Mouse (Mus musculus): ENCODE data around the gene Kcnj10. TPM values are rescaled to one million over a fixed set of nuclear protein-coding genes. Genes with fewer than 3 reads are reported as not detected.
A peak's percentile ranks its signal among the peaks of the same experiment; 100 is the strongest.

The Kcnj10 gene
- polyA plus RNA-seq, 1 experiment from 2014 or later, result 1.6 TPM

- ATAC-seq, result no peak
- no peak overlapping the region for H3K4me3 ChIP-seq (ENCODE audit: low read depth, low read length)
- peaks cover 26% of the 10 kb centered on the region for H3K4me1 ChIP-seq (ENCODE audit: control insufficient read depth, insufficient read depth, low read length)
- no peak for DNase-seq (ENCODE audit: low spot score)
- no peaks in the 10 kb centered on the region for H3K9me3 ChIP-seq (replicated peaks; ENCODE audit: control insufficient read depth, low read length)
- H3K36me3 ChIP-seq (ENCODE audit: control insufficient read depth, insufficient read depth, low read length), result no peaks in the 10 kb centered on the region
- H3K4me2 ChIP-seq (ENCODE audit: low read length), result no peak overlapping the region
- no peak overlapping the region for H3K9ac ChIP-seq (ENCODE audit: low read length)
- peak overlapping the region; percentile 48; the same call in 1 of the 2 replicates for H3K27ac ChIP-seq (ENCODE audit: low read depth, low read length)
- no peaks in the 10 kb centered on the region for H3K27me3 ChIP-seq (replicated peaks; ENCODE audit: control insufficient read depth, insufficient read depth, low read length)
- WGBS, result 100% methylated on average over 1 of the region's 1 CpGs
Measured at GRCm38 (mm10) chr1:172308409-172308808, 32.6 kb upstream of the Kcnj10 start.

DNA sequence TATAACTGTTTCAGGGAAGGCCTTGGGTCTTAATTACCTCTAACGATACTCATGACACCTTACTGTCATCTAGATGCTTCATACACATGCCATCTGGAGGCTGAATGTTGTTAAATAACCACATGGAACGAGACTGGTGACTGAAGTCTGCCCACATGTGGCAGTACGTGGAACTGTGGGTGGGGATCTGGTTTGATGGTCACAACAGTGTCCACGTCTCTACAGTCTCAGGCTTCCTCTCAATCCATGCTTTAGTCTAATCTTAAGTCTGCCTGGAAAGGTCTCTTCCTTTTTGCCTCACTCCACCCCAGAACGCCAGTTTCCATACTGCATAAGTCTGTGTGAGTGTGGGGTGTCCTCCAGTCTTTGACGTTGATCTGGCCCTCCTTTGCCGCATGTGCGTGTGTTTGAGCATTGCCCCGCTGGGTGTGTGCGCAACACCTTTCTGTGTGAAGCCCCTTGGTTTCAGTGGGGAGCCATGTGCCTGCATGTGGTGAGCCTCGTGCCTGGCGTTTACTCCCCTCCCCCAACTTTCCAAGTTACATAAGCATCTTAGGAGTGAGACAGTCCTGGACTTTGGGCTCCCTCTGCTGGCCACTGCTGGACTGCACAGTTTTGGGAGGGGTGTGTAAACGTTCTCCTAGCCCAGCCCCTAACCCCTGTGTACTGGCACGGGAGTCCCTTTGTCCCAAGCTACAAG is 31.2 kb upstream of the Kcnj10 start:
- peak overlapping the region; percentile 88 for H3K27ac ChIP-seq (ENCODE audit: low read depth, low read length)
- DNase-seq (ENCODE audit: low spot score), result peak; percentile 98
- ATAC-seq, result peak; percentile 72
- H3K27me3 ChIP-seq (replicated peaks; ENCODE audit: control insufficient read depth, insufficient read depth, low read length), result no peaks in the 10 kb centered on the region
- no peaks in the 10 kb centered on the region for H3K36me3 ChIP-seq (ENCODE audit: control insufficient read depth, insufficient read depth, low read length)
- H3K9ac ChIP-seq (ENCODE audit: low read length), result peak overlapping the region; percentile 50
- H3K9me3 ChIP-seq (replicated peaks; ENCODE audit: control insufficient read depth, low read length), result no peaks in the 10 kb centered on the region
- H3K4me1 ChIP-seq (ENCODE audit: control insufficient read depth, insufficient read depth, low read length), result peaks cover 40% of the 10 kb centered on the region
- peak overlapping the region; percentile 58 for H3K4me2 ChIP-seq (ENCODE audit: low read length)
- H3K4me3 ChIP-seq (ENCODE audit: low read depth, low read length), result 0 out of 2 replicates have a peak overlapping the region, but pooled peaks have one; percentile 17
- WGBS, result 1% methylated on average over 14 of the region's 14 CpGs

GRCm38 (mm10) chr1:172311248-172311906 is 29.6 kb upstream of the Kcnj10 start:
- peak overlapping the region; percentile 68 for H3K4me2 ChIP-seq (ENCODE audit: low read length)
- peaks cover 46% of the 10 kb centered on the region for H3K4me1 ChIP-seq (ENCODE audit: control insufficient read depth, insufficient read depth, low read length)
- peak; percentile 71 for DNase-seq (ENCODE audit: low spot score)
- ATAC-seq, result no peak
- 11% methylated on average over 23 of the region's 23 CpGs for WGBS
- no peaks in the 10 kb centered on the region for H3K27me3 ChIP-seq (replicated peaks; ENCODE audit: control insufficient read depth, insufficient read depth, low read length)
- no peaks in the 10 kb centered on the region for H3K9me3 ChIP-seq (replicated peaks; ENCODE audit: control insufficient read depth, low read length)
- H3K4me3 ChIP-seq (ENCODE audit: low read depth, low read length), result peak overlapping the region; percentile 70
- peak overlapping the region; percentile 76 for H3K9ac ChIP-seq (ENCODE audit: low read length)
- H3K27ac ChIP-seq (ENCODE audit: low read depth, low read length), result peak overlapping the region; percentile 75
- peaks cover 5% of the 10 kb centered on the region for H3K36me3 ChIP-seq (ENCODE audit: control insufficient read depth, insufficient read depth, low read length)

DNA sequence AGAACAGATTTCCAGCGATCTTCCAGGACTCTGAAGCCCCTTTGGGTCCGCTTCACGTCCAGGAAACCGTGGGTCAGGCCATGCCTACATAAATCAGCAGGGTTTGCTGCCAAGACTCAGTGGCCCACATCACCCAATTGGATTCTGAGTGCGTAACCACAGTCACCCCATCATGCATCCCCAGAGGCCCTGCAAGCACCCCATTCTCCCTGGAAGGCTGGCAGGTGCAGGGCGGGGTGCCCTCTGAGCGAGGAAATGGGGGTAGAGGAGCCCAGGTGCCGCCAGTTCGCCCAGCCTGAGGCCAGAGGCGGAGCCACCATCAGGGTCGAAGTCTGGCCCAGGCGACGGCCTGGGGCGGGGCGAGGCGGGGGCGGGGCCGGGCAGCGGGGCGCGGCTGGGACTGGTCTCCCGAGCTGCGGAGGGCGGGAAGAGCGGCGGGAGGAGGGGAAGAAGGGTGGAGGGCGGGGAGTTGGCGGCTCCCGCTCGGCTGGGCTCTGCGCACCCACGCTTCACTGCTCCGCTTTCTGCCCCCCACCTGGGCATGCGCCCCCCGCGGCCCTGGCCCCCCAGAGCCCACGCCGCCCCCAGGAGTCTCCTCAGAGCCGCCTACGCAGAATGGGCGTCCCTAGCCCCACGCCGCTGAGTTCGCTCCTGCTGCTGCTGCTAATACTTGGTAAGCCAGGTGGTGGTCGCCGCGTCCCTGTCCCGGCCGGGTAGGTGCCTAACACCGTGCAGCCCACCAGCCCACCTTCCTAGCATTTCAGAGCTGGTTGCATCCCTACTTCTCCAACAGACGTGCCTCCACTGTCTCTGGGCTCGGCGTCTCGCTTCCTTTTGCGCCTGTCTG is 28.9 kb upstream of the Kcnj10 start:
- peak overlapping the region; percentile 68 for H3K4me2 ChIP-seq (ENCODE audit: low read length)
- H3K27ac ChIP-seq (ENCODE audit: low read depth, low read length), result peak overlapping the region; percentile 75
- no peaks in the 10 kb centered on the region for H3K27me3 ChIP-seq (replicated peaks; ENCODE audit: control insufficient read depth, insufficient read depth, low read length)
- peak overlapping the region; percentile 76 for H3K9ac ChIP-seq (ENCODE audit: low read length)
- H3K4me1 ChIP-seq (ENCODE audit: control insufficient read depth, insufficient read depth, low read length), result peaks cover 43% of the 10 kb centered on the region
- H3K9me3 ChIP-seq (replicated peaks; ENCODE audit: control insufficient read depth, low read length), result no peaks in the 10 kb centered on the region
- ATAC-seq, result peak; percentile 69
- under 1% methylated on average over 31 of the region's 55 CpGs for WGBS
- H3K36me3 ChIP-seq (ENCODE audit: control insufficient read depth, insufficient read depth, low read length), result peaks cover 12% of the 10 kb centered on the region
- DNase-seq (ENCODE audit: low spot score), result peak; percentile 87
- H3K4me3 ChIP-seq (ENCODE audit: low read depth, low read length), result peak overlapping the region; percentile 70

- H3K9me3 ChIP-seq (replicated peaks; ENCODE audit: control insufficient read depth, low read length), result no peaks in the 10 kb centered on the region
- peaks cover 20% of the 10 kb centered on the region for H3K36me3 ChIP-seq (ENCODE audit: control insufficient read depth, insufficient read depth, low read length)
- H3K27ac ChIP-seq (ENCODE audit: low read depth, low read length), result peak overlapping the region; percentile 92; the same call in 1 of the 2 replicates
- peaks cover 45% of the 10 kb centered on the region for H3K4me1 ChIP-seq (ENCODE audit: control insufficient read depth, insufficient read depth, low read length)
- peak overlapping the region; percentile 68 for H3K4me2 ChIP-seq (ENCODE audit: low read length)
- peak overlapping the region; percentile 76 for H3K9ac ChIP-seq (ENCODE audit: low read length)
- ATAC-seq, result no peak
- no peaks in the 10 kb centered on the region for H3K27me3 ChIP-seq (replicated peaks; ENCODE audit: control insufficient read depth, insufficient read depth, low read length)
- DNase-seq (ENCODE audit: low spot score), result no peak
- H3K4me3 ChIP-seq (ENCODE audit: low read depth, low read length), result peak overlapping the region; percentile 70
- 6% methylated on average over 16 of the region's 16 CpGs for WGBS
Measured at GRCm38 (mm10) chr1:172312768-172313561, 28.0 kb upstream of the Kcnj10 start.

DNA sequence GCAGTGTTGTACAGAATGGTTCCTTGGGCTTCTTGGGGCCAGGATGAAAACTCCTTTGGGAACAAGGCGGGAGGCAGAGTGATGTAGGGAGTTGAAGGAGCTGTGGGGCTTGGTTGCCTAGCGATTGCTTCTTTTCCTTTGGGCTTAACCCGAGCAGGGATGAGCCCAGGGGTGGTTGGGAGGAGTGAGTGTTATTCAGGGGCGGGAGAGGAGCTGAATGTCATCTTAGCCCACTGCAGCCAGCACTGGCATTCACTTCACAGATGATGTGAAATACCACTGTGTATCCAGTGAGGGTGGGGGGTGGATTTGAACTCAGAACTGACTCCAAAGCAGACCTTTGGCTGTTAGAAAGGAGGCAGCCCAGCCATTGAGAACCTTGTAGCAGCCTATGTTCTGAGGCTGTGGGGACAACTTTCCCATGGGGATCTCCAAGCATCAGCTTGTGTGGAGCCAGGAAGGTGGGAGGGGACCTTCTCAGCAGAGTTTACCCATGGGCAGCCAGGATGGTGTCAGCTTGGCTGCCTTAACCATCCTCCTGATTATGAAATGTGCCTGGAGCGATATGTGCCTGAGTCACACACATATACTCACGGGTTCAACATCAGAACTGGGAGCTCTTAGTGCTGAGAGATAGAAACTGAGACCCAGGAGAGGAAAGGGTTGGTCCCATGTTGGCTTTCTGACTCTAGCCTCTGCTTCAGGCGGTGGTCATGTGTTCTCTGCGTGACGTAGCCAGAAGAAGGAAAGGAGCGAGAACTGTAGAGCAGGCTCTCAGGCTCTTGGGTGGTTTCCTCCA is 27.2 kb upstream of the Kcnj10 start:
- ATAC-seq, result no peak
- H3K4me3 ChIP-seq (ENCODE audit: low read depth, low read length), result peak overlapping the region; percentile 70
- peaks cover 28% of the 10 kb centered on the region for H3K36me3 ChIP-seq (ENCODE audit: control insufficient read depth, insufficient read depth, low read length)
- H3K4me1 ChIP-seq (ENCODE audit: control insufficient read depth, insufficient read depth, low read length), result peaks cover 50% of the 10 kb centered on the region
- no peak for DNase-seq (ENCODE audit: low spot score)
- H3K27me3 ChIP-seq (replicated peaks; ENCODE audit: control insufficient read depth, insufficient read depth, low read length), result no peaks in the 10 kb centered on the region
- H3K9me3 ChIP-seq (replicated peaks; ENCODE audit: control insufficient read depth, low read length), result no peaks in the 10 kb centered on the region
- peak overlapping the region; percentile 68 for H3K4me2 ChIP-seq (ENCODE audit: low read length)
- 65% methylated on average over 10 of the region's 10 CpGs for WGBS
- H3K27ac ChIP-seq (ENCODE audit: low read depth, low read length), result peak overlapping the region; percentile 92
- peak overlapping the region; percentile 76 for H3K9ac ChIP-seq (ENCODE audit: low read length)

DNA sequence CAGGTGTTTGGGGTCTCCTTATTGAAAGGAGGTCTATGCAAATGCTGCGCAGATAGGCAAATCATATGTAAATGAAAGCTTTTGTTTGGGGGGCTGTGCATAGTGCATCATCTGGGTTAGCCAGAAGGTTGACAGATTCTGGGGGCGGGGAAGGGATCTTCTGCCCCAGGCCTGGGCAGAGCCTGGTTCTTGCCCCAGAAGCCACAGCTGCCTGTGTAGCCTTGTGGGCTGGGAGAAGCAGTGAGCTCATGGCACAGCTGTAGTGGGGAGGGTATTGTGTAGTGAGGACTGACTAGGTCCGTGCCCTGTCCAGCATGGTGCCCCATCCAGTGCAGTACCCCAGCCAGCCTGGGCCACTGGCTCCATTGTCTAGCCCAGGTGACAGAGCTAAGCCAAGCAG is 26.1 kb upstream of the Kcnj10 start:
- H3K4me2 ChIP-seq (ENCODE audit: low read length), result peak overlapping the region; percentile 68
- peak overlapping the region; percentile 50 for H3K9ac ChIP-seq (ENCODE audit: low read length)
- peaks cover 35% of the 10 kb centered on the region for H3K36me3 ChIP-seq (ENCODE audit: control insufficient read depth, insufficient read depth, low read length)
- peak overlapping the region; percentile 92 for H3K27ac ChIP-seq (ENCODE audit: low read depth, low read length)
- peaks cover 43% of the 10 kb centered on the region for H3K4me1 ChIP-seq (ENCODE audit: control insufficient read depth, insufficient read depth, low read length)
- H3K27me3 ChIP-seq (replicated peaks; ENCODE audit: control insufficient read depth, insufficient read depth, low read length), result no peaks in the 10 kb centered on the region
- 16% methylated on average over 3 of the region's 3 CpGs for WGBS
- H3K4me3 ChIP-seq (ENCODE audit: low read depth, low read length), result 0 out of 2 replicates have a peak overlapping the region, but pooled peaks have one; percentile 14
- DNase-seq (ENCODE audit: low spot score), result peak; percentile 85
- ATAC-seq, result peak; percentile 33
- no peaks in the 10 kb centered on the region for H3K9me3 ChIP-seq (replicated peaks; ENCODE audit: control insufficient read depth, low read length)
